Mouse (Mus musculus) testis, postnatal 14 days (tissue): ENCODE data around the gene Six1.
"Not testable (repeated sequence)": the region's sequence is repeated elsewhere in the genome, so short reads cannot be mapped to it uniquely, and the experiment has no call there.

ENCODE experiments used
- DNase-seq: peaks from one replicate; pipeline ENCODE4 v3.0.0; 2021; ENCODE audit warnings: low spot score

The Six1 gene

GRCm38 (mm10) chr12:73034901-73035895 lies 18.5 kb downstream of the Six1 start:
- peak; percentile 46 for DNase-seq

- DNase-seq = no peak
Measured at GRCm38 (mm10) chr12:73032665-73033064, 21.0 kb downstream of the Six1 start.

GRCm38 (mm10) chr12:73031315-73031714 lies 22.4 kb downstream of the Six1 start:
- DNase-seq = no peak

GRCm38 (mm10) chr12:73025490-73025889 lies 28.2 kb downstream of the Six1 start:
- peak; percentile 53 for DNase-seq

- DNase-seq = peak; percentile 29
Measured at GRCm38 (mm10) chr12:73020941-73021340, 32.7 kb downstream of the Six1 start.

GRCm38 (mm10) chr12:73020422-73020821 lies 33.3 kb downstream of the Six1 start:
- no peak for DNase-seq

GRCm38 (mm10) chr12:73018838-73019237 lies 34.8 kb downstream of the Six1 start:
- DNase-seq = no peak

GRCm38 (mm10) chr12:73016171-73016570 lies 37.5 kb downstream of the Six1 start:
- no peak for DNase-seq

- no peak for DNase-seq
Measured at GRCm38 (mm10) chr12:73014311-73014710, 39.4 kb downstream of the Six1 start.

- no peak for DNase-seq
Measured at GRCm38 (mm10) chr12:73012824-73013223, 40.9 kb downstream of the Six1 start.

GRCm38 (mm10) chr12:73012136-73012785 lies 41.4 kb downstream of the Six1 start:
- no peak for DNase-seq

- DNase-seq = not testable (repeated sequence)
Measured at GRCm38 (mm10) chr12:73002903-73003302, 50.8 kb downstream of the Six1 start.

- DNase-seq = peak; percentile 24
Measured at GRCm38 (mm10) chr12:73002281-73002680, 51.4 kb downstream of the Six1 start.

GRCm38 (mm10) chr12:72998105-72999001 lies 55.3 kb downstream of the Six1 start:
- no peak for DNase-seq

- DNase-seq = no peak
Measured at GRCm38 (mm10) chr12:72996646-72997045, 57.0 kb downstream of the Six1 start.
